Mouse (Mus musculus): ENCODE results near the gene Aplf. TPM values are rescaled to one million over a fixed set of nuclear protein-coding genes. Genes with fewer than 3 reads are reported as not detected.

The Aplf gene
- total and polyA plus RNA-seq, 2 experiments: 1.4 to 3.7 TPM

GRCm38 (mm10) chr6:87663445-87663844, 8.5 kb downstream of the Aplf start:
- Histone ChIP-seq H3K79me2 (ENCODE audit: control insufficient read depth, insufficient read depth, low read length) (no peaks in the 10 kb centered on the region), H3K9ac (ENCODE audit: low read depth, low read length) (no peak overlapping the region), H3K27me3 (ENCODE audit: control insufficient read depth, insufficient read depth, low read length) (no peaks in the 10 kb centered on the region), H3K36me3 (ENCODE audit: control insufficient read depth, insufficient read depth, low read length) (peaks cover 2% of the 10 kb centered on the region; the same call in 1 of the 2 replicates), H3K4me1 (ENCODE audit: control insufficient read depth, insufficient read depth, low read length) (no peaks in the 10 kb centered on the region), H3K4me3 (ENCODE audit: insufficient read depth, low read depth, low read length) (no peak overlapping the region), H3K27ac (replicated peaks; ENCODE audit: insufficient read depth, low read depth, low read length) (no peak overlapping the region)
- WGBS: 91% methylated on average over 9 of the region's 9 CpGs
- TF ChIP-seq CTCF (IDR thresholded peaks at IDR 0.05; ENCODE audit: low read depth, low read length) (no peak), POLR2A (IDR thresholded peaks at IDR 0.05; ENCODE audit: extremely low read depth, insufficient read depth, low read length) (no peak)
- DNase-seq (ENCODE audit: extremely low read depth, low read depth, low spot score): no peak

GRCm38 (mm10) chr6:87662197-87662596, 9.8 kb downstream of the Aplf start:
- no peak overlapping the region for H3K27ac ChIP-seq (replicated peaks; ENCODE audit: insufficient read depth, low read depth, low read length)
- no peak overlapping the region for H3K9ac ChIP-seq (ENCODE audit: low read depth, low read length)
- TF ChIP-seq POLR2A (IDR thresholded peaks at IDR 0.05; ENCODE audit: extremely low read depth, insufficient read depth, low read length) (no peak), CTCF (IDR thresholded peaks at IDR 0.05; ENCODE audit: low read depth, low read length) (no peak)
- peaks cover 7% of the 10 kb centered on the region; the same call in 1 of the 2 replicates for H3K36me3 ChIP-seq (ENCODE audit: control insufficient read depth, insufficient read depth, low read length)
- H3K79me2 ChIP-seq (ENCODE audit: control insufficient read depth, insufficient read depth, low read length): no peaks in the 10 kb centered on the region
- no peaks in the 10 kb centered on the region for H3K4me1 ChIP-seq (ENCODE audit: control insufficient read depth, insufficient read depth, low read length)
- DNase-seq (ENCODE audit: extremely low read depth, low read depth, low spot score): no peak
- no peak overlapping the region for H3K4me3 ChIP-seq (ENCODE audit: insufficient read depth, low read depth, low read length)
- WGBS: 68% methylated on average over 6 of the region's 6 CpGs
- no peaks in the 10 kb centered on the region for H3K27me3 ChIP-seq (ENCODE audit: control insufficient read depth, insufficient read depth, low read length)

GRCm38 (mm10) chr6:87661707-87662106, 10.3 kb downstream of the Aplf start:
- no peak for DNase-seq (ENCODE audit: extremely low read depth, low read depth, low spot score)
- H3K9ac ChIP-seq (ENCODE audit: low read depth, low read length): no peak overlapping the region
- no peak overlapping the region for H3K27ac ChIP-seq (replicated peaks; ENCODE audit: insufficient read depth, low read depth, low read length)
- no peak overlapping the region for H3K4me3 ChIP-seq (ENCODE audit: insufficient read depth, low read depth, low read length)
- no peaks in the 10 kb centered on the region for H3K4me1 ChIP-seq (ENCODE audit: control insufficient read depth, insufficient read depth, low read length)
- H3K27me3 ChIP-seq (ENCODE audit: control insufficient read depth, insufficient read depth, low read length): no peaks in the 10 kb centered on the region
- 90% methylated on average over 2 of the region's 2 CpGs for WGBS
- H3K79me2 ChIP-seq (ENCODE audit: control insufficient read depth, insufficient read depth, low read length): no peaks in the 10 kb centered on the region
- no peak for TF ChIP-seq POLR2A (IDR thresholded peaks at IDR 0.05; ENCODE audit: extremely low read depth, insufficient read depth, low read length)
- TF ChIP-seq CTCF (IDR thresholded peaks at IDR 0.05; ENCODE audit: low read depth, low read length): no peak
- peaks cover 7% of the 10 kb centered on the region; the same call in 1 of the 2 replicates for H3K36me3 ChIP-seq (ENCODE audit: control insufficient read depth, insufficient read depth, low read length)

GRCm38 (mm10) chr6:87658816-87659215, 13.2 kb downstream of the Aplf start:
- no peak overlapping the region for H3K9ac ChIP-seq (ENCODE audit: low read depth, low read length)
- H3K4me3 ChIP-seq (ENCODE audit: insufficient read depth, low read depth, low read length): no peak overlapping the region
- WGBS: 97% methylated on average over 4 of the region's 4 CpGs
- peaks cover 7% of the 10 kb centered on the region; the same call in 1 of the 2 replicates for H3K36me3 ChIP-seq (ENCODE audit: control insufficient read depth, insufficient read depth, low read length)
- no peaks in the 10 kb centered on the region for H3K79me2 ChIP-seq (ENCODE audit: control insufficient read depth, insufficient read depth, low read length)
- H3K27me3 ChIP-seq (ENCODE audit: control insufficient read depth, insufficient read depth, low read length): no peaks in the 10 kb centered on the region
- DNase-seq (ENCODE audit: extremely low read depth, low read depth, low spot score): no peak
- no peak overlapping the region for H3K27ac ChIP-seq (replicated peaks; ENCODE audit: insufficient read depth, low read depth, low read length)
- H3K4me1 ChIP-seq (ENCODE audit: control insufficient read depth, insufficient read depth, low read length): no peaks in the 10 kb centered on the region
- TF ChIP-seq POLR2A (IDR thresholded peaks at IDR 0.05; ENCODE audit: extremely low read depth, insufficient read depth, low read length) (no peak), CTCF (IDR thresholded peaks at IDR 0.05; ENCODE audit: low read depth, low read length) (no peak)

GRCm38 (mm10) chr6:87653904-87654638, 17.9 kb downstream of the Aplf start:
- H3K27me3 ChIP-seq (ENCODE audit: control insufficient read depth, insufficient read depth, low read length): no peaks in the 10 kb centered on the region
- TF ChIP-seq CTCF (IDR thresholded peaks at IDR 0.05; ENCODE audit: low read depth, low read length) (no peak), POLR2A (IDR thresholded peaks at IDR 0.05; ENCODE audit: extremely low read depth, insufficient read depth, low read length) (no peak)
- H3K9ac ChIP-seq (ENCODE audit: low read depth, low read length): no peak overlapping the region
- peaks cover 5% of the 10 kb centered on the region; the same call in 1 of the 2 replicates for H3K36me3 ChIP-seq (ENCODE audit: control insufficient read depth, insufficient read depth, low read length)
- H3K4me1 ChIP-seq (ENCODE audit: control insufficient read depth, insufficient read depth, low read length): no peaks in the 10 kb centered on the region
- 70% methylated on average over 8 of the region's 8 CpGs for WGBS
- H3K4me3 ChIP-seq (ENCODE audit: insufficient read depth, low read depth, low read length): no peak overlapping the region
- H3K27ac ChIP-seq (replicated peaks; ENCODE audit: insufficient read depth, low read depth, low read length): no peak overlapping the region
- H3K79me2 ChIP-seq (ENCODE audit: control insufficient read depth, insufficient read depth, low read length): no peaks in the 10 kb centered on the region
- no peak for DNase-seq (ENCODE audit: extremely low read depth, low read depth, low spot score)

GRCm38 (mm10) chr6:87653478-87653877, 18.5 kb downstream of the Aplf start:
- H3K27me3 ChIP-seq (ENCODE audit: control insufficient read depth, insufficient read depth, low read length): no peaks in the 10 kb centered on the region
- no peaks in the 10 kb centered on the region for H3K79me2 ChIP-seq (ENCODE audit: control insufficient read depth, insufficient read depth, low read length)
- H3K36me3 ChIP-seq (ENCODE audit: control insufficient read depth, insufficient read depth, low read length): peaks cover 5% of the 10 kb centered on the region; the same call in 1 of the 2 replicates
- TF ChIP-seq POLR2A (IDR thresholded peaks at IDR 0.05; ENCODE audit: extremely low read depth, insufficient read depth, low read length) (no peak), CTCF (IDR thresholded peaks at IDR 0.05; ENCODE audit: low read depth, low read length) (no peak)
- no peak overlapping the region for H3K27ac ChIP-seq (replicated peaks; ENCODE audit: insufficient read depth, low read depth, low read length)
- no peak for DNase-seq (ENCODE audit: extremely low read depth, low read depth, low spot score)
- H3K4me3 ChIP-seq (ENCODE audit: insufficient read depth, low read depth, low read length): no peak overlapping the region
- H3K4me1 ChIP-seq (ENCODE audit: control insufficient read depth, insufficient read depth, low read length): no peaks in the 10 kb centered on the region
- no peak overlapping the region for H3K9ac ChIP-seq (ENCODE audit: low read depth, low read length)
- WGBS: 73% methylated on average over 3 of the region's 3 CpGs
